ENCODE assay signal across 1 mouse cellular context in the genomic region with DNA sequence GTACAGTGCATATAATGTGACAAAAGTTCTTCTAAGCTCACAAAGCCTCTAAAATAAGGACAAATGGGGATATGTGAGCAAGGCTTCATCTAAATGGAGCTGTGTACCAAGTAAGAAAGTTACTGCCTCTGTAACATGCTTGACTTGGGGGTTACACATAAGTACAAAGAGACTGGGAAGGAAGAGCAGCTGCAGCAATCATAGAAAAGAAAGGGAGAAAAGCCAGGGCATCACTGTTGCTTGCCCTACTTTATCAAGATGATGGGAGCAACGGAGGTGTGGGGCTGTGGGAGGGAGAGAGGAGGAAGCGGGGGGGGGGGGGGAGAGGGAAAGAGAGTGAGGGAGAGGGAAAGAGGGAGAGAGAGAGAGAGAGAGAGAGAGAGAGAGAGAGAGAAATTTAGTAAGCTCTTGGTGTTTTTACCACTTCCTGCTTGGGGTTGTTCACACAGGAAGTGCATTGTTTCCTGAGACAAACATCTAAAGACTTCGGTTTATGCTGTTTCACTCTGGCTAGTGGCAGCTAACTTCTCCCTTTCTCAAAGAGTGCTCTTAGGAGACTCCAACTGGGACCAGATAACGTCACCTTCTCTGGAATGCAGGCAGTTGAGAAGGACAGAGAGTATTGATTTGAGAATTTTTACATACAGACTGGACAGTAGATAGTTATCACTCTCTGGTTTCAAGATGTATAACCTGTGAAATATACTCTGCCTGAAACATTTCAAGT.
A peak's percentile ranks its signal among the peaks of the same experiment; 100 is the strongest.
TF ChIP-seq lines count a peak whose summit lies in the region.

No protein-coding gene starts in this region.

TF ChIP-seq in MEL, 35 proteins besides CTCF, POLR2A, EP300 and RAD21 (continued from another document):
- TF ChIP-seq ETS1 (IDR thresholded peaks at IDR 0.05; ENCODE audit: low read depth, low read length) (peak; percentile 47; the same call in 1 of the 2 replicates), HCFC1 (IDR thresholded peaks at IDR 0.05; ENCODE audit: low read depth, low read length) (0 out of 2 replicates have a peak, but pooled peaks have one; percentile 40), RCOR1 (IDR thresholded peaks at IDR 0.05; ENCODE audit: low read depth, low read length) (no peak), MAFK (IDR thresholded peaks at IDR 0.05; ENCODE audit: borderline replicate concordance, low read depth, low read length) (no peak), MYB (IDR thresholded peaks at IDR 0.05; ENCODE audit: low read depth, low read length) (peak; percentile 43), CHD1 (IDR thresholded peaks at IDR 0.05; ENCODE audit: low read depth, low read length) (no peak), ELF1 (IDR thresholded peaks at IDR 0.05; ENCODE audit: low read depth, low read length) (peak; percentile 60; the same call in 1 of the 2 replicates), ZC3H11A (IDR thresholded peaks at IDR 0.05; ENCODE audit: low read depth, low read length) (no peak), MYC (IDR thresholded peaks at IDR 0.05; ENCODE audit: low read depth, low read length) (no peak), TAL1 (IDR thresholded peaks at IDR 0.05; ENCODE audit: low read length) (no peak), TCF12 (IDR thresholded peaks at IDR 0.05; ENCODE audit: low read depth, low read length) (no peak)
TF ChIP-seq in MEL: peak in this region for 4.
